Mouse (Mus musculus) lung, adult 2 months (tissue): ENCODE data around the gene Cd55b.
A peak's percentile ranks its signal among the peaks of the same experiment; 100 is the strongest.

ENCODE experiments used
- CTCF ChIP-seq: fragments of 200-500 bp; IDR thresholded peaks from 2 replicates; pipeline ENCODE4 v1.5.1; 2011; ENCODE audit warnings: mild to moderate bottlenecking, low read length, control low read depth; ENCODE audit not compliant: insufficient read depth
- POLR2A ChIP-seq: fragments of 200-500 bp; IDR thresholded peaks from 2 replicates; pipeline ENCODE4 v1.6.1; 2011; ENCODE audit warnings: low read depth, mild to moderate bottlenecking, control low read depth, low read length, borderline replicate concordance; ENCODE audit errors: extremely low read depth

DNA sequence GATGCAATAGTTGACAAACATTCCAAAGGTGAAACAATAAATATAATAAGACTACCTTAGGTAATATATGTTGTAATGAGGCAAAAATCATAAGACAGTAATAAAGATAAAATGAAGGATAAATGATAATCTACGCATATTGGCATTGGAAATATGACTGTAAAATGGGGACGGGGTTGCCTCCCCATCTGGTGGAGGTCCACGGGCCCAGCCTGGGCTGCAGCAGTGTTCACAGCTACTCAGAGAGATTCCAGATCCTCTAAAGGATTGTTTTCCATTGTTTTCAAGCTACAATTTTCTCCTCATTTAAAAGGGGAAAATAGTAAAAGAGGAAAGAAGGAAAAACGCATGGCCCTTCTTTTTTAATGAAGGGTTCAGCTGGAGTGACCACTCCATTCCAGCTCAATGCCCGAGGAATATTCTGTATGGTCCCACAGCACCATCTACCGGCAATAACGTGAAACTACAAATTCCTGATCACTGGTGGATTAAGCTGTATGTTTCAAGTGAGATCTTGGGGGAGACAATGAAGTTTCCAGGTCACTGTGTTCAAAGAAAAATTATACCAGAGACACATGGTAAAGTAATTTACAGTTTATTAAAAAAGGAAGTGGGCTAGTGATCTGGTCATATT, 50.8 kb downstream of the Cd55b start:
- TF ChIP-seq POLR2A = no peak
- peak; percentile 41 for TF ChIP-seq CTCF
